Mouse (Mus musculus): ENCODE data around the gene Slc4a1.

The Slc4a1 gene

GRCm38 (mm10) chr11:102350416-102350815, 15.6 kb downstream of the Slc4a1 start:
- DNase-seq (ENCODE audit: low spot score): no peak

GRCm38 (mm10) chr11:102349189-102349954, 16.6 kb downstream of the Slc4a1 start:
- no peak for DNase-seq (ENCODE audit: low spot score)

- no peak for DNase-seq (ENCODE audit: low spot score)
Observed at GRCm38 (mm10) chr11:102348771-102349170, 17.2 kb downstream of the Slc4a1 start.

GRCm38 (mm10) chr11:102348101-102348585, 17.9 kb downstream of the Slc4a1 start:
- no peak for DNase-seq (ENCODE audit: low spot score)

- no peak for DNase-seq (ENCODE audit: low spot score)
Observed at GRCm38 (mm10) chr11:102347683-102348082, 18.3 kb downstream of the Slc4a1 start.

- DNase-seq (ENCODE audit: low spot score): no peak
Observed at GRCm38 (mm10) chr11:102346926-102347325, 19.1 kb downstream of the Slc4a1 start.

GRCm38 (mm10) chr11:102344458-102344857, 21.5 kb downstream of the Slc4a1 start:
- no peak for DNase-seq (ENCODE audit: low spot score)

GRCm38 (mm10) chr11:102342742-102343141, 23.3 kb downstream of the Slc4a1 start:
- DNase-seq (ENCODE audit: low spot score): no peak

GRCm38 (mm10) chr11:102341101-102341500, 24.9 kb downstream of the Slc4a1 start:
- DNase-seq (ENCODE audit: low spot score): no peak

GRCm38 (mm10) chr11:102339624-102340023, 26.4 kb downstream of the Slc4a1 start:
- DNase-seq (ENCODE audit: low spot score): no peak

- DNase-seq (ENCODE audit: low spot score): peak; percentile 86
Observed at GRCm38 (mm10) chr11:102339195-102339594, 26.8 kb downstream of the Slc4a1 start.

GRCm38 (mm10) chr11:102338561-102338960, 27.4 kb downstream of the Slc4a1 start:
- peak; percentile 94 for DNase-seq (ENCODE audit: low spot score)

- DNase-seq (ENCODE audit: low spot score): no peak
Observed at GRCm38 (mm10) chr11:102337921-102338320, 28.1 kb downstream of the Slc4a1 start.

- no peak for DNase-seq (ENCODE audit: low spot score)
Observed at GRCm38 (mm10) chr11:102336191-102336590, 29.8 kb downstream of the Slc4a1 start.

- peak; percentile 31 for DNase-seq (ENCODE audit: low spot score)
Observed at GRCm38 (mm10) chr11:102334973-102335700, 30.9 kb downstream of the Slc4a1 start.

GRCm38 (mm10) chr11:102334010-102334409, 32.0 kb downstream of the Slc4a1 start:
- DNase-seq (ENCODE audit: low spot score): no peak

- no peak for DNase-seq (ENCODE audit: low spot score)
Observed at GRCm38 (mm10) chr11:102333061-102333460, 32.9 kb downstream of the Slc4a1 start.

- no peak for DNase-seq (ENCODE audit: low spot score)
Observed at GRCm38 (mm10) chr11:102331806-102332205, 34.2 kb downstream of the Slc4a1 start.

- no peak for DNase-seq (ENCODE audit: low spot score)
Observed at GRCm38 (mm10) chr11:102330039-102330438, 36.0 kb downstream of the Slc4a1 start.

- DNase-seq (ENCODE audit: low spot score): no peak
Observed at GRCm38 (mm10) chr11:102329518-102329917, 36.5 kb downstream of the Slc4a1 start.

- no peak for DNase-seq (ENCODE audit: low spot score)
Observed at GRCm38 (mm10) chr11:102327839-102328238, 38.2 kb downstream of the Slc4a1 start.

- no peak for DNase-seq (ENCODE audit: low spot score)
Observed at GRCm38 (mm10) chr11:102327250-102327649, 38.8 kb downstream of the Slc4a1 start.

- DNase-seq (ENCODE audit: low spot score): peak; percentile 44
Observed at GRCm38 (mm10) chr11:102323516-102323915, 42.5 kb downstream of the Slc4a1 start.

All from lung, postnatal 25 days (tissue).